Mouse (Mus musculus) testis, adult 10 weeks (tissue): Measurements from ENCODE around the gene Gm17490. TPM values are rescaled to one million over a fixed set of nuclear protein-coding genes. Genes with fewer than 3 reads are reported as not detected.

Experiments used
- polyA plus RNA-seq: library from polyadenylated mRNA; stranded (reverse); fragments of 350-450 nt; fragmentation: Illumina TruSeq; extraction: RNeasy Lipid Tissue Mini Kit (QIAGEN cat#74804); gene quantifications from one replicate; pipeline ENCODE4 v1.2.3, GENCODE M21; 2014; ENCODE audit warnings: low read depth, low replicate concordance

Gm17490 gene
- not detected for polyA plus RNA-seq

DNA sequence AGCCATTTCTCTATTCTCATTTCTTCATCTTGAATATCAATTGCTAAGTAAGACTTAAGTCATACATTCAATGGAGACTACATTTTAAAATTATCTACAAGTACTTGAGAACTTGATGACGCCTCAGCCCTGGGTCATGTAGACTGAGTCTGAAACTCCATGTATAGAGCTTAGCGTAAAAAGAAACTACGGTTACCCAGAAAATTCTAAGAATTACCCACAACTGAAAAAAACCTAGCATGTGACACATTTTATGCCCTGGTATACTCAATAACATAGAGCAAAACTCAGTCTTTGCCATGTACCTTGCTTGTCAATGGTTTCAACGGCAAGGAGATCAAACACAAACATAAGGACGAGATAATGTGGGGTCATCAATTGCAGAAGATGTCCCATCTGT is at the start of gene Gm17490:
TSS of gene Gm17490 (minus strand) at position 375 of the 400 bp plus-strand sequence.

DNA sequence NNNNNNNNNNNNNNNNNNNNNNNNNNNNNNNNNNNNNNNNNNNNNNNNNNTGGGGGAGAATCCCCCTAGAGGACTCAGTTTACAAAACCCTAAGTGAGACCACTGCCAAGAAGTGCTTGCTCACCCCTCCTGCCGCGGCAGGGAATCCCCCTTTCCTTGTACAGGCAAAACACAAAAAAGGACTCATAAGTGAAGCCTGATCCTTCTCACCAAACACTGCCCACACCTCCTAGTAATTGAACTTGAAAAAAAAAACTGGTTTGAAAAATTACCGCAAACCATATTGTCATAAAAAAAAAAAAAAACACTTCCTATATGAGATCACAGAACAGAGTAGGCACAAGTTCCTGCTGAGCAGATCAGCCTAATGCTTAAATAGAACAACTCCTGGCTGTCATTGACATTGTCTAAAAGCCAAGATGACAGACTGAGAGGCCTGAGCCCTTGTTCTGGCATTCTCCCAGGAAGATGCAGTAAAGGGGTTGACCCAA is 16.4 kb upstream of the Gm17490 start, which contains the start of gene Il2ra:
TSS of gene Il2ra (plus strand) at position 357 of the 491 bp plus-strand sequence.

DNA sequence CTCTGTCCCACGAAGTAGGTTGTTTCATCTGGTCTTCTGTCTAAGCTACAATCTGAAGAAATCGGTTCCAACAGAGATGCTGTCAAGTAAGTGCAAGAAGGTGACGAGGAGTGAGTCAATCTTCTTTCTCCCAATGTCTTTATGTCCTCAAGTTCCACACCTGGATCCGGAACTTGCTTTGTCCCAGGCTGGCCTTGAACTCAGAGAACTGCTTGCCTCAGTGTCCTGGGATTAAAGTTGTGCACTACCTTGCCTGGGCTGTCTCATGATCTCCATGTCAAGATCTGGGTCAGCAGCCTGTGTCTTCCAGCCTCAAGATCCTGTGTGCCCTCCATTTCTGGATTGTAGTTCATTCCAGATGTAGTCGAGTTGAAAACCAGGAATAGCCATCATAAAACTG is 22.0 kb downstream of the Gm17490 start, which contains the start of gene Rbm17:
TSS of gene Rbm17 (minus strand) at position 101 of the 400 bp plus-strand sequence.

Other genes starting within 250 kb of the Gm17490 start
- gene Pfkfb3, start 72.2 kb downstream of the Gm17490 start, polyA plus RNA-seq = 28.5 TPM
- 133 TPM for gene Rbm17, start 22.1 kb downstream of the Gm17490 start, polyA plus RNA-seq
- gene Il2ra, start 16.5 kb upstream of the Gm17490 start, polyA plus RNA-seq = 0.22 TPM
- gene Il15ra, start 79.0 kb upstream of the Gm17490 start, polyA plus RNA-seq = 3.5 TPM
- gene Fbh1, start 151.3 kb upstream of the Gm17490 start, polyA plus RNA-seq = 27.4 TPM
- gene Ankrd16, start 151.6 kb upstream of the Gm17490 start, polyA plus RNA-seq = 10.0 TPM